Comparison of ENCODE assay signal across 18 mouse cellular contexts in the genomic region with DNA sequence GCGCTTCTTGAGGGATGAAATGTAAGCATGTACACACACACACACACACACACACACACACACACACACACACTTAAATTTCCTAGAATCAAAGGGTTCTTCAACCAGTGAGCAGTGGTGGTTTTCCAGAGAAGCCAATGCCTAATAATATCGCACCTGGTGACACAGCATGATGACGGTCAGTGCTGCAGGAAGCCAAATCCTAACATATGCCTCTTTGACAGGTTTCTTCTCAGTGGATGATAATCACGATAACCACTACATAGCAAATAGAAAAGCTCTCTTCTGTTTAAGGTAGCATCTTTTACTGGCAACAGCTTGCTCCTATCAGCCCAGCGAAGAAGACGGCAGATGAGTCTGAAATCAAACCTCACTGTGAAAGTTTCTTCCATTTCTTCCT. TPM values are rescaled to one million over a fixed set of nuclear protein-coding genes. Genes with fewer than 3 reads are reported as not detected.
"Had no signal": no experiment of that assay in that cellular context is flagged by ENCODE, and none has a peak within 500 bp of the region (broad histone marks: within the 10 kb centered on the region; RNA-seq: fewer than 3 reads in every experiment).

No protein-coding gene starts in this region.

- H3K4me1 ChIP-seq: limb, embryonic 15.5 days; liver, embryonic 12.5 days; neural tube, embryonic 12.5 days had no signal

- H3K9me3 ChIP-seq: limb, embryonic 15.5 days; liver, embryonic 12.5 days; neural tube, embryonic 12.5 days had no signal

- H3K27ac ChIP-seq: kidney, postnatal 0 days; limb, embryonic 15.5 days; liver, embryonic 12.5 days; neural tube, embryonic 12.5 days; stomach, postnatal 0 days had no signal

- ATAC-seq: liver, embryonic 12.5 days had no signal

- H3K9ac ChIP-seq: limb, embryonic 15.5 days; liver, embryonic 12.5 days; lung, embryonic 14.5 days; neural tube, embryonic 12.5 days had no signal

- H3K4me2 ChIP-seq: limb, embryonic 15.5 days; liver, embryonic 12.5 days; lung, embryonic 14.5 days; neural tube, embryonic 12.5 days had no signal

- H3K4me3 ChIP-seq: limb, embryonic 15.5 days; liver, embryonic 12.5 days; neural tube, embryonic 12.5 days had no signal

- DNase-seq: kidney, postnatal 36 days; layer of hippocampus, adult 9-11 months; layer of hippocampus, postnatal 36 days; lung, embryonic 14.5 days; lung, postnatal 10 days; lung, postnatal 4 days; midbrain, embryonic 14.5 days; thymus, adult 18-20 months; thymus, postnatal 14 days had no signal

- H3K27me3 ChIP-seq: limb, embryonic 15.5 days; liver, embryonic 12.5 days; neural tube, embryonic 12.5 days had no signal

RNA-seq across cellular contexts. Expression of gene Mrap2, which starts 53.9 kb away (rescaled TPM):
- total RNA-seq: megakaryocyte, adult 5-6 weeks; monocyte, adult 5-6 weeks; neutrophil, adult 5-6 weeks had no signal
- polyA plus RNA-seq: liver, embryonic 12.5 days; liver, embryonic 16.5 days had no signal
